Mouse (Mus musculus) stomach, embryonic 14.5 days (tissue): Measurements from ENCODE around the gene Ranbp10. TPM values are rescaled to one million over a fixed set of nuclear protein-coding genes. Genes with fewer than 3 reads are reported as not detected.
A peak's percentile ranks its signal among the peaks of the same experiment; 100 is the strongest.

Source experiments
- ATAC-seq: fragments of 200-750 bp; cut with Nextera tagmentation; 2 replicates; pipeline ENCODE4 v1.8.0; 2017; ENCODE audit warnings: low read depth, moderate TSS enrichment; ENCODE audit not compliant: insufficient number of reproducible peaks, insufficient read depth, low FRiP score
- H3K27ac ChIP-seq: fragments of 300-500 bp; sonication (generic); 2 replicates; pipeline ENCODE4 v1.5.1; 2014; ENCODE audit warnings: mild to moderate bottlenecking, low read length, moderate library complexity, mixed read lengths
- H3K27me3 ChIP-seq: fragments of 300-500 bp; sonication (generic); 2 replicates; pipeline ENCODE4 v1.6.1; 2014; ENCODE audit warnings: low read length, control low read depth, mixed read lengths; ENCODE audit not compliant: control insufficient read depth, insufficient read depth
- H3K36me3 ChIP-seq: fragments of 300-500 bp; sonication (generic); 2 replicates; pipeline ENCODE4 v1.6.1; 2014; ENCODE audit warnings: mild to moderate bottlenecking, control low read depth, low read length, moderate library complexity, mixed read lengths; ENCODE audit not compliant: control insufficient read depth, insufficient read depth
- H3K4me1 ChIP-seq: fragments of 300-500 bp; sonication (generic); 2 replicates; pipeline ENCODE4 v1.6.1; 2014; ENCODE audit warnings: low read length, control low read depth, mixed read lengths; ENCODE audit not compliant: control insufficient read depth, insufficient read depth
- H3K4me2 ChIP-seq: fragments of 300-500 bp; sonication (generic); replicated peaks from 2 replicates; pipeline ENCODE4 v1.6.1; 2014; ENCODE audit warnings: low read depth, low read length, control low read depth
- H3K4me3 ChIP-seq: fragments of 300-500 bp; sonication (generic); 2 replicates; pipeline ENCODE4 v1.5.1; 2014; ENCODE audit warnings: low read depth, low read length, control low read depth
- H3K9ac ChIP-seq: fragments of 300-500 bp; sonication (generic); replicated peaks from 2 replicates; pipeline ENCODE4 v1.6.1; 2014; ENCODE audit warnings: low read depth, mild to moderate bottlenecking, control low read depth, low read length, moderate library complexity, mixed read lengths
- H3K9me3 ChIP-seq: fragments of 300-500 bp; sonication (generic); 2 replicates; pipeline ENCODE4 v1.6.1; 2016; ENCODE audit warnings: low read depth, low read length, control low read depth; ENCODE audit not compliant: control insufficient read depth
- WGBS: fragments of 180-500 bp; shearing (Covaris S2); extraction: QIAGEN DNeasy Blood & Tissue Kit; methylation state at CpG from one replicate; pipeline ENCODE4 v1.1.7; 2014; 5-methylcytosine and 5-hydroxymethylcytosine counted together
- polyA plus RNA-seq: library from polyadenylated mRNA; unstranded; fragments of >200 nt; fragmentation: Nextera tagmentation; extraction: Ambion mirVana; gene quantifications from 2 replicates; pipeline ENCODE4 v1.2.1, GENCODE M21; 2014

The Ranbp10 gene
- polyA plus RNA-seq, 1 experiment from 2014 or later, result 18.4 TPM

- no peak overlapping the region for H3K9ac ChIP-seq
- peaks cover 47% of the 10 kb centered on the region for H3K36me3 ChIP-seq
- no peak overlapping the region for H3K4me2 ChIP-seq
- H3K4me1 ChIP-seq, result no peaks in the 10 kb centered on the region
- 80% methylated on average over 5 of the region's 5 CpGs for WGBS
- H3K9me3 ChIP-seq, result no peaks in the 10 kb centered on the region
- no peak overlapping the region for H3K4me3 ChIP-seq
- H3K27me3 ChIP-seq, result no peaks in the 10 kb centered on the region
- H3K27ac ChIP-seq, result no peak overlapping the region
- ATAC-seq, result no peak
These were observed 58.5 kb downstream of the Ranbp10 start for GRCm38 (mm10) chr8:105768485-105769257.

DNA sequence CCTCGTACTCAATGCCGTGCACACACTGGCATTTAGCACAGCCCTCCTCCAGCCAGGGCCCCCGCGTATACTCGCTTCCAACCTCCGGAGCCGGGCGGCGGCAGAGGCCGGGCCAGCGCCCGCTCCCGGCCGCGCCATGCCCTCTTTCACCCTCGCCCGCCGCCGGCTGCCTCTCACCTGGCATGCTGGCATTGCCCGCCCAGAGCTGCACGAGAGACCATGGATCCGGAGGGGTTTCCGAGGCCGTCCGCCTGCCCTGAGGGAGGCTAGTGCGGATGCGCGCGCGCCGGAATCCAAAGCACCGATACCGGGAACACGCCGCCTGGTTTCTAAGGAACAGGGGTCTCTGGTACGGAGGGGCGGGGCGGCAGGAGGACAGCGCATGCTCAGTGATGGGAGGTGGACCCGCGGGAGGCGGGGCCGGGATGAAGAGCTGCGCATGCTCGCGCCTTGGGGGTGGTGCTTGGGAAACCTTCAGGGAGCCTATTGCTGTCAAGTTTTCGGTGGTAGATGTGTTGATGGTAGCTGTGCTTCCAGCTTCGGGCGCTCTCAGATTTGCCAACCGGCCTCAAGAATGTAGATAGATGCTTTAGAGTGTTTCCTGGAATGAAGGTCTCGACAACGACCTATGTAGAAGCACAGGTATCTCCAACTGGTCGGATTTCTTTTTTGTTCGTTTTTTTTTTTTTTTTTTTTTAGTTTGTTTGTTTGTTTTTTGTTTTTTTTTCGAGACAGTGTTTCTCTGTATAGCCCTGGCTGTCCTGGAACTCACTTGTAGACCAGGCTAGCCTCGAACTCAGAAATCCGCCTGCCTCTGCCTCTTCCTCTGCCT, 68.7 kb downstream of the Ranbp10 start, which contains the start of gene Gfod2:
TSS of gene Gfod2 (minus strand) at position 388 of the 832 bp plus-strand sequence.
- Histone ChIP-seq H3K27me3 (no peaks in the 10 kb centered on the region), H3K4me1 (peaks cover 8% of the 10 kb centered on the region; the same call in 1 of the 2 replicates), H3K9me3 (no peaks in the 10 kb centered on the region), H3K4me2 (peak within 1 kb of the TSS; percentile 82), H3K4me3 (peak within 1 kb of the TSS; percentile 98), H3K36me3 (no peaks in the 10 kb centered on the region), H3K27ac (peak within 1 kb of the TSS; percentile 76), H3K9ac (peak within 1 kb of the TSS; percentile 73)
- WGBS, result 3% methylated on average over 57 of the region's 57 CpGs
- ATAC-seq, result peak; percentile 97

GRCm38 (mm10) chr8:105757796-105758276, 69.3 kb downstream of the Ranbp10 start:
- Histone ChIP-seq H3K9ac (peak overlapping the region; percentile 73), H3K9me3 (no peaks in the 10 kb centered on the region), H3K4me1 (peaks cover 8% of the 10 kb centered on the region; the same call in 1 of the 2 replicates), H3K4me2 (peak overlapping the region; percentile 82), H3K4me3 (peak overlapping the region; percentile 98), H3K27me3 (no peaks in the 10 kb centered on the region), H3K36me3 (no peaks in the 10 kb centered on the region), H3K27ac (peak overlapping the region; percentile 76; the same call in 1 of the 2 replicates)
- WGBS, result 2% methylated on average over 12 of the region's 12 CpGs
- peak; percentile 29; the same call in 1 of the 2 replicates for ATAC-seq

DNA sequence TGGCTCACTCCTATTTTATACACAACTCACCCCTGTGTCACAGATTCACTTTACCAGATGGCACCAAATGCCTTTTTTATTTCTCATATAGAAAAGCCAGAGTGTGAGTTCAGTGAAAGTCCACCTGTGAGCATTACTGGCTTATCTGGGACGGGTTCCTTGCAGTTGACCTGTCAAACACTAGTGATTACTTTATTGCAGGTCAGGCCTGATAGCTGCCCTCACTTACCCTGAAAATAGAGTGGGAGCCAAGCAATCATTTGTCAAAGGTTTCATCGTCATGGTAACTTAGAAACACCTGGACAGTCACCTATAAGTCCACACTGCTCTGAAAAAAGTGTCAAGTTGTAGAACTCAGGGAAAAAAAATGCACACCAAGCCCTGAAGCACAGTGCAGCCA, 72.5 kb downstream of the Ranbp10 start:
- ATAC-seq, result no peak
- Histone ChIP-seq H3K27me3 (no peaks in the 10 kb centered on the region), H3K4me1 (peaks cover 17% of the 10 kb centered on the region), H3K4me3 (no peak overlapping the region), H3K36me3 (no peaks in the 10 kb centered on the region), H3K9ac (no peak overlapping the region), H3K4me2 (no peak overlapping the region), H3K27ac (no peak overlapping the region), H3K9me3 (no peaks in the 10 kb centered on the region)
- WGBS, result 43% methylated on average over 2 of the region's 2 CpGs

- Histone ChIP-seq H3K36me3 (no peaks in the 10 kb centered on the region), H3K27ac (no peak overlapping the region), H3K9ac (no peak overlapping the region), H3K27me3 (no peaks in the 10 kb centered on the region), H3K4me3 (no peak overlapping the region), H3K4me1 (peaks cover 15% of the 10 kb centered on the region), H3K9me3 (no peaks in the 10 kb centered on the region), H3K4me2 (no peak overlapping the region)
- 59% methylated on average over 2 of the region's 2 CpGs for WGBS
- no peak for ATAC-seq
These were observed 73.2 kb downstream of the Ranbp10 start for GRCm38 (mm10) chr8:105753916-105754315.

GRCm38 (mm10) chr8:105750606-105751005, 76.5 kb downstream of the Ranbp10 start:
- Histone ChIP-seq H3K9me3 (no peaks in the 10 kb centered on the region), H3K36me3 (no peaks in the 10 kb centered on the region), H3K9ac (no peak overlapping the region), H3K4me3 (no peak overlapping the region), H3K4me2 (peak overlapping the region; percentile 11; the same call in 1 of the 2 replicates), H3K27me3 (no peaks in the 10 kb centered on the region), H3K4me1 (peaks cover 13% of the 10 kb centered on the region), H3K27ac (peak overlapping the region; percentile 11; the same call in 1 of the 2 replicates)
- peak; percentile 44; the same call in 1 of the 2 replicates for ATAC-seq
- WGBS, result 15% methylated on average over 11 of the region's 11 CpGs

GRCm38 (mm10) chr8:105743301-105743700, 83.8 kb downstream of the Ranbp10 start:
- no peak for ATAC-seq
- Histone ChIP-seq H3K36me3 (no peaks in the 10 kb centered on the region), H3K4me3 (no peak overlapping the region), H3K9me3 (no peaks in the 10 kb centered on the region), H3K27ac (no peak overlapping the region), H3K4me2 (no peak overlapping the region), H3K9ac (no peak overlapping the region), H3K27me3 (no peaks in the 10 kb centered on the region), H3K4me1 (0 out of 2 replicates have a peak, but pooled peaks cover 3% of the 10 kb centered on the region)
- 84% methylated on average over 4 of the region's 4 CpGs for WGBS

DNA sequence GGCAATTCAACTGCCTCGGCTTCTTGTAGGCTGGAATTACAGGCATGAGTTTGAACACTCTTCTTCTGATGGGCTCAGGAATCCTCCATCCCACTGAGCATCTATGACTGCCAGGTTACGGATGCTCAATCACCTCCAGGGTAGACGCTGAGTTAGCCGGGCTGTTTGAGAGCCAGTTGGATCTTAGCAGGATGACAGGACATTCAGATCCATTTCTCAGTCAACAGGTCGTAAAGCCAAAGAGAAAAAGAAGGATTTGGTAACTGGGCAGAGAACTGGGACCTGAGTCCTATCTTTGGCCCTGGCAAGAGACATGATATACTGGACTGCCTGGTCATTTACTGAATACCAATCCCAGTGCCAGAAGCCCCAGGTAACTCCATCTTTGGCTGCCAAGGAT, 87.9 kb downstream of the Ranbp10 start:
- 86% methylated on average over 5 of the region's 5 CpGs for WGBS

More for the DNA sequence above, 87.9 kb downstream of the Ranbp10 start:
- Histone ChIP-seq H3K4me3 (no peak overlapping the region), H3K36me3 (no peaks in the 10 kb centered on the region), H3K27me3 (no peaks in the 10 kb centered on the region), H3K9ac (no peak overlapping the region), H3K9me3 (no peaks in the 10 kb centered on the region), H3K27ac (no peak overlapping the region), H3K4me1 (no peaks in the 10 kb centered on the region), H3K4me2 (no peak overlapping the region)
- no peak for ATAC-seq
